Mouse (Mus musculus) liver, adult 2 months (tissue): ENCODE measurements around the gene Tmem214.

ENCODE experiments used
- CTCF ChIP-seq: fragments of 200-500 bp; IDR thresholded peaks from 2 replicates; pipeline ENCODE4 v1.5.1; 2011; ENCODE audit warnings: low read depth, low read length, control low read depth
- POLR2A ChIP-seq: fragments of 200-500 bp; IDR thresholded peaks from 2 replicates; pipeline ENCODE4 v1.6.1; 2011; ENCODE audit warnings: low read length, control low read depth; ENCODE audit not compliant: insufficient read depth; ENCODE audit errors: extremely low read depth

- TF ChIP-seq CTCF (no peak), POLR2A (no peak)
These were observed 10.8 kb downstream of the Tmem214 start for GRCm38 (mm10) chr5:30878616-30879015.
